In the genomic region with DNA sequence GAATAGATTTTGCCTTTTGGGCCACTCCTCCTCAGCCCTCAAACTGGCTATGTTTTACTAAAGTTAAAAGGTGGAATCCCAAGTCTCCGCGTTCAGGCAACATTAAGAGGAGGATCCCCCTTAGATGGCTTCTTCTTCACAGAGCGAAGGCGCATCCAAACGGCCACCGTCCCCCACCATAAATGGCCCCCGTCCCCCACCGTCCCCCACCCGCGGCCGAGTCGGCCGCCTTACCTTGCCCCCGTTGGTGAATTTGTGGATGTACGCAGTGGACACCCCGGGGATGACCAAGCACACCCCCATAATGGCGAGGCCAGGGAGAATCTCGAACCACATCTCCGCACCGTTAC, we compare ENCODE assay signal across 1 mouse cellular context.
TF ChIP-seq lines count a peak whose summit lies in the region.

No protein-coding gene starts in this region.

TF ChIP-seq in ES-E14, 5 proteins besides CTCF, POLR2A, EP300 and RAD21 (continued from another document):
- TF ChIP-seq MAFK (IDR thresholded peaks at IDR 0.05; ENCODE audit: insufficient read depth, low read depth, low read length), result no peak
- no peak for TF ChIP-seq ZNF384 (IDR thresholded peaks at IDR 0.05; ENCODE audit: low read depth, low read length)
- TF ChIP-seq HCFC1 (IDR thresholded peaks at IDR 0.05; ENCODE audit: borderline replicate concordance, insufficient read depth, low read length), result no peak
- TF ChIP-seq CHD2 (IDR thresholded peaks at IDR 0.05; ENCODE audit: low read depth, low read length), result no peak
